Mouse (Mus musculus) forebrain, embryonic 14.5 days (tissue): ENCODE measurements around the gene Zcchc7. TPM values are rescaled to one million over a fixed set of nuclear protein-coding genes. Genes with fewer than 3 reads are reported as not detected.

Source experiments
- ATAC-seq: fragments of 200-750 bp; cut with Nextera tagmentation; 2 replicates; pipeline ENCODE4 v1.8.0; 2017; ENCODE audit warnings: mild to moderate bottlenecking, moderate library complexity
- DNase-seq: peaks from one replicate; pipeline ENCODE4 v3.0.0-alpha.2; 2015; ENCODE audit warnings: low spot score
- H3K27ac ChIP-seq: fragments of 300-500 bp; sonication (generic); 2 replicates; pipeline ENCODE4 v1.5.1; 2014; ENCODE audit warnings: low read depth, mild to moderate bottlenecking, control low read depth, low read length, moderate library complexity
- H3K27me3 ChIP-seq: fragments of 300-500 bp; sonication (generic); replicated peaks from 2 replicates; pipeline ENCODE4 v1.6.1; 2014; ENCODE audit warnings: low read length, control low read depth, mixed read lengths; ENCODE audit not compliant: control insufficient read depth, insufficient read depth
- H3K36me3 ChIP-seq: fragments of 300-500 bp; sonication (generic); 2 replicates; pipeline ENCODE4 v1.6.1; 2014; ENCODE audit warnings: low read length, control low read depth; ENCODE audit not compliant: control insufficient read depth, insufficient read depth
- H3K4me1 ChIP-seq: fragments of 300-500 bp; sonication (generic); 2 replicates; pipeline ENCODE4 v1.6.1; 2014; ENCODE audit warnings: antibody characterized with exemption, low read length, control low read depth; ENCODE audit not compliant: control insufficient read depth, insufficient read depth
- H3K4me2 ChIP-seq: fragments of 300-500 bp; sonication (generic); 2 replicates; pipeline ENCODE4 v1.6.1; 2014; ENCODE audit warnings: mild to moderate bottlenecking, control low read depth, low read length
- H3K4me3 ChIP-seq: fragments of 300-500 bp; sonication (generic); 2 replicates; pipeline ENCODE4 v1.5.1; 2014; ENCODE audit warnings: low read depth, low read length, control low read depth
- H3K9ac ChIP-seq: fragments of 300-500 bp; sonication (generic); 2 replicates; pipeline ENCODE4 v1.6.1; 2014; ENCODE audit warnings: mild to moderate bottlenecking, low read length, control low read depth, moderate library complexity
- H3K9me3 ChIP-seq: fragments of 300-500 bp; sonication (generic); replicated peaks from 2 replicates; pipeline ENCODE4 v1.6.1; 2016; ENCODE audit warnings: low read length, control low read depth, mixed read lengths; ENCODE audit not compliant: control insufficient read depth
- WGBS: fragments of 180-500 bp; shearing (Covaris S2); extraction: QIAGEN DNeasy Blood & Tissue Kit; methylation state at CpG from one replicate; pipeline ENCODE4 v1.1.7; 2014; 5-methylcytosine and 5-hydroxymethylcytosine counted together
- polyA plus RNA-seq: library from polyadenylated mRNA; unstranded; fragments of >200 nt; fragmentation: Nextera tagmentation; extraction: Ambion mirVana; gene quantifications from 2 replicates; pipeline ENCODE4 v1.2.1, GENCODE M21; 2014

Zcchc7 gene
- polyA plus RNA-seq, 1 experiment from 2014 or later: 23.2 TPM

GRCm38 (mm10) chr4:44780462-44781157, 24.9 kb downstream of the Zcchc7 start:
- no peak overlapping the region for H3K4me3 ChIP-seq
- DNase-seq: no peak
- 49% methylated on average over 4 of the region's 4 CpGs for WGBS
- no peak overlapping the region for H3K9ac ChIP-seq
- H3K4me2 ChIP-seq: no peak overlapping the region
- H3K9me3 ChIP-seq: no peaks in the 10 kb centered on the region
- H3K27me3 ChIP-seq: no peaks in the 10 kb centered on the region
- no peak for ATAC-seq
- peaks cover 3% of the 10 kb centered on the region; the same call in 1 of the 2 replicates for H3K4me1 ChIP-seq
- no peaks in the 10 kb centered on the region for H3K36me3 ChIP-seq
- H3K27ac ChIP-seq: no peak overlapping the region

GRCm38 (mm10) chr4:44781494-44781893, 25.8 kb downstream of the Zcchc7 start:
- Histone ChIP-seq H3K4me3 (no peak overlapping the region), H3K27me3 (no peaks in the 10 kb centered on the region), H3K9me3 (no peaks in the 10 kb centered on the region), H3K4me1 (peaks cover 3% of the 10 kb centered on the region; the same call in 1 of the 2 replicates), H3K27ac (no peak overlapping the region), H3K36me3 (no peaks in the 10 kb centered on the region), H3K4me2 (no peak overlapping the region), H3K9ac (no peak overlapping the region)
- 85% methylated on average over 1 of the region's 1 CpGs for WGBS
- no peak for ATAC-seq
- DNase-seq: no peak

GRCm38 (mm10) chr4:44783566-44784292, 28.1 kb downstream of the Zcchc7 start:
- H3K4me1 ChIP-seq: no peaks in the 10 kb centered on the region
- ATAC-seq (no peak), DNase-seq (no peak)
- no peaks in the 10 kb centered on the region for H3K9me3 ChIP-seq
- no peaks in the 10 kb centered on the region for H3K27me3 ChIP-seq
- 11% methylated on average over 6 of the region's 6 CpGs for WGBS
- no peak overlapping the region for H3K4me3 ChIP-seq
- H3K4me2 ChIP-seq: no peak overlapping the region
- no peak overlapping the region for H3K27ac ChIP-seq
- H3K36me3 ChIP-seq: no peaks in the 10 kb centered on the region
- no peak overlapping the region for H3K9ac ChIP-seq

- no peak overlapping the region for H3K4me3 ChIP-seq
- H3K4me2 ChIP-seq: no peak overlapping the region
- ATAC-seq (no peak), DNase-seq (no peak)
- H3K9me3 ChIP-seq: no peaks in the 10 kb centered on the region
- no peaks in the 10 kb centered on the region for H3K4me1 ChIP-seq
- H3K9ac ChIP-seq: no peak overlapping the region
- H3K27ac ChIP-seq: no peak overlapping the region
- no peaks in the 10 kb centered on the region for H3K27me3 ChIP-seq
- 93% methylated on average over 1 of the region's 1 CpGs for WGBS
- H3K36me3 ChIP-seq: no peaks in the 10 kb centered on the region
Observed at GRCm38 (mm10) chr4:44812855-44813254, 57.2 kb downstream of the Zcchc7 start.

- H3K36me3 ChIP-seq: no peaks in the 10 kb centered on the region
- no peak overlapping the region for H3K9ac ChIP-seq
- no peak overlapping the region for H3K27ac ChIP-seq
- no peaks in the 10 kb centered on the region for H3K27me3 ChIP-seq
- no peak overlapping the region for H3K4me3 ChIP-seq
- H3K9me3 ChIP-seq: no peaks in the 10 kb centered on the region
- 72% methylated on average over 4 of the region's 4 CpGs for WGBS
- DNase-seq (peak; percentile 4), ATAC-seq (no peak)
- no peaks in the 10 kb centered on the region for H3K4me1 ChIP-seq
- H3K4me2 ChIP-seq: no peak overlapping the region
Observed at GRCm38 (mm10) chr4:44813770-44814169, 58.1 kb downstream of the Zcchc7 start.

- Histone ChIP-seq H3K4me2 (no peak overlapping the region), H3K9ac (no peak overlapping the region), H3K27ac (no peak overlapping the region), H3K27me3 (no peaks in the 10 kb centered on the region), H3K9me3 (no peaks in the 10 kb centered on the region), H3K36me3 (no peaks in the 10 kb centered on the region), H3K4me3 (no peak overlapping the region), H3K4me1 (no peaks in the 10 kb centered on the region)
- 90% methylated on average over 7 of the region's 7 CpGs for WGBS
- no peak for DNase-seq
- ATAC-seq: no peak
Observed at GRCm38 (mm10) chr4:44816584-44816983, 60.9 kb downstream of the Zcchc7 start.

- 55% methylated on average over 3 of the region's 3 CpGs for WGBS
- Histone ChIP-seq H3K9me3 (no peaks in the 10 kb centered on the region), H3K36me3 (no peaks in the 10 kb centered on the region), H3K4me1 (no peaks in the 10 kb centered on the region), H3K4me2 (no peak overlapping the region), H3K27me3 (no peaks in the 10 kb centered on the region), H3K9ac (no peak overlapping the region), H3K27ac (no peak overlapping the region), H3K4me3 (no peak overlapping the region)
- ATAC-seq (no peak), DNase-seq (peak; percentile 7)
Observed at GRCm38 (mm10) chr4:44830609-44831008, 74.9 kb downstream of the Zcchc7 start.

GRCm38 (mm10) chr4:44851835-44852251, 96.2 kb downstream of the Zcchc7 start:
- peaks cover 4% of the 10 kb centered on the region for H3K4me1 ChIP-seq
- H3K9ac ChIP-seq: no peak overlapping the region
- no peaks in the 10 kb centered on the region for H3K27me3 ChIP-seq
- ATAC-seq (peak; percentile 74), DNase-seq (peak; percentile 74)
- H3K4me3 ChIP-seq: no peak overlapping the region
- H3K9me3 ChIP-seq: no peaks in the 10 kb centered on the region
- H3K36me3 ChIP-seq: no peaks in the 10 kb centered on the region
- H3K27ac ChIP-seq: no peak overlapping the region
- H3K4me2 ChIP-seq: no peak overlapping the region
- 6% methylated on average over 6 of the region's 6 CpGs for WGBS

GRCm38 (mm10) chr4:44871591-44871990, 115.9 kb downstream of the Zcchc7 start:
- DNase-seq: no peak
- H3K4me3 ChIP-seq: no peak overlapping the region
- H3K27ac ChIP-seq: no peak overlapping the region
- H3K27me3 ChIP-seq: no peaks in the 10 kb centered on the region
- H3K4me2 ChIP-seq: no peak overlapping the region
- H3K9ac ChIP-seq: no peak overlapping the region
- H3K9me3 ChIP-seq: no peaks in the 10 kb centered on the region
- no peaks in the 10 kb centered on the region for H3K4me1 ChIP-seq
- no peaks in the 10 kb centered on the region for H3K36me3 ChIP-seq
- no peak for ATAC-seq
